Mouse (Mus musculus) embryonic fibroblast, embryonic 13.5 days (primary cell): ENCODE measurements around the gene Aldoc. TPM values are rescaled to one million over a fixed set of nuclear protein-coding genes. Genes with fewer than 3 reads are reported as not detected.
"Not testable (repeated sequence)": the region's sequence is repeated elsewhere in the genome, so short reads cannot be mapped to it uniquely, and the experiment has no call there.

ENCODE experiments used
- H3K27ac ChIP-seq: 2 replicates; pipeline ENCODE4 v1.5.1; 2012; ENCODE audit warnings: low read length, control low read depth, inconsistent platforms; ENCODE audit not compliant: insufficient read depth
- H3K4me1 ChIP-seq: 2 replicates; pipeline ENCODE4 v1.6.1; 2011; ENCODE audit warnings: low read length; ENCODE audit not compliant: control insufficient read depth, insufficient read depth
- H3K4me3 ChIP-seq: 2 replicates; pipeline ENCODE4 v1.5.1; 2011; ENCODE audit warnings: mild to moderate bottlenecking, control low read depth, low read length; ENCODE audit not compliant: insufficient read depth
- CTCF ChIP-seq: IDR thresholded peaks from 2 replicates; pipeline ENCODE4 v1.5.1; 2011; ENCODE audit warnings: mild to moderate bottlenecking, control low read depth, low read length, moderate library complexity, borderline replicate concordance; ENCODE audit not compliant: insufficient read depth
- POLR2A ChIP-seq: IDR thresholded peaks from 2 replicates; pipeline ENCODE4 v1.6.1; 2011; ENCODE audit warnings: low read depth, mild to moderate bottlenecking, control low read depth, low read length, moderate library complexity
- polyA plus RNA-seq: library from polyadenylated mRNA; stranded (reverse); fragments of >200 nt; gene quantifications from 2 replicates; pipeline ENCODE4 v1.2.4, GENCODE M21; 2011; ENCODE audit warnings: low read depth; ENCODE audit not compliant: missing spikeins, insufficient read length

Aldoc gene
- 2.8 and 5.3 TPM in 2 replicates for polyA plus RNA-seq

GRCm38 (mm10) chr11:78322860-78323259 lies at the start of gene Aldoc:
Aldoc (plus strand) TSS chr11:78322968.
- Histone ChIP-seq H3K4me3 (no peak within 1 kb of the TSS), H3K4me1 (no peaks in the 10 kb centered on the region), H3K27ac (no peak within 1 kb of the TSS)
- no peak for TF ChIP-seq CTCF
- TF ChIP-seq POLR2A: peak; percentile 18; the same call in 1 of the 2 replicates

GRCm38 (mm10) chr11:78275596-78275995 lies 47.2 kb upstream of the Aldoc start:
- TF ChIP-seq CTCF (no peak), POLR2A (no peak)
- Histone ChIP-seq H3K4me3 (no peak overlapping the region), H3K27ac (no peak overlapping the region), H3K4me1 (no peaks in the 10 kb centered on the region)

- H3K4me3 ChIP-seq, H3K27ac ChIP-seq, H3K4me1 ChIP-seq: not testable (repeated sequence)
Observed at GRCm38 (mm10) chr11:78276169-78276568, 46.6 kb upstream of the Aldoc start.

- Histone ChIP-seq H3K27ac (no peak overlapping the region), H3K4me1 (no peaks in the 10 kb centered on the region), H3K4me3 (no peak overlapping the region)
- TF ChIP-seq CTCF: no peak
- no peak for TF ChIP-seq POLR2A
Observed at GRCm38 (mm10) chr11:78278853-78279252, 43.9 kb upstream of the Aldoc start.

- no peaks in the 10 kb centered on the region for H3K4me1 ChIP-seq
- TF ChIP-seq POLR2A (no peak), CTCF (no peak)
- H3K27ac ChIP-seq: no peak overlapping the region
- H3K4me3 ChIP-seq: no peak overlapping the region
Observed at GRCm38 (mm10) chr11:78279586-78279985, 43.2 kb upstream of the Aldoc start.

- H3K4me3 ChIP-seq: no peak overlapping the region
- TF ChIP-seq CTCF: no peak
- TF ChIP-seq POLR2A: no peak
- no peak overlapping the region for H3K27ac ChIP-seq
- no peaks in the 10 kb centered on the region for H3K4me1 ChIP-seq
Observed at GRCm38 (mm10) chr11:78289146-78289763, 33.5 kb upstream of the Aldoc start.

- H3K4me3 ChIP-seq: no peak within 1 kb of the TSS
- no peak within 1 kb of the TSS for H3K27ac ChIP-seq
- TF ChIP-seq POLR2A (no peak), CTCF (no peak)
- no peaks in the 10 kb centered on the region for H3K4me1 ChIP-seq
Observed at GRCm38 (mm10) chr11:78290654-78291053, 32.1 kb upstream of the Aldoc start, which contains the start of gene BC030499. BC030499 (plus strand) TSS chr11:78290841.

- Histone ChIP-seq H3K27ac (no peak overlapping the region), H3K4me3 (no peak overlapping the region), H3K4me1 (no peaks in the 10 kb centered on the region)
- TF ChIP-seq CTCF (no peak), POLR2A (no peak)
Observed at GRCm38 (mm10) chr11:78294585-78294984, 28.2 kb upstream of the Aldoc start.

- TF ChIP-seq CTCF (no peak), POLR2A (no peak)
- Histone ChIP-seq H3K27ac (peak overlapping the region; percentile 78), H3K4me1 (no peaks in the 10 kb centered on the region), H3K4me3 (peak overlapping the region; percentile 34)
Observed at GRCm38 (mm10) chr11:78300917-78301316, 21.9 kb upstream of the Aldoc start.

GRCm38 (mm10) chr11:78301357-78302084 lies 21.2 kb upstream of the Aldoc start, which contains the start of gene Spag5:
Spag5 (plus strand) TSS chr11:78301529.
- peak within 1 kb of the TSS; percentile 65 for H3K4me3 ChIP-seq
- peak within 1 kb of the TSS; percentile 78 for H3K27ac ChIP-seq
- H3K4me1 ChIP-seq: no peaks in the 10 kb centered on the region; the same call in 1 of the 2 replicates
- peak; percentile 87 for TF ChIP-seq POLR2A
- no peak for TF ChIP-seq CTCF
